In the genomic region with DNA sequence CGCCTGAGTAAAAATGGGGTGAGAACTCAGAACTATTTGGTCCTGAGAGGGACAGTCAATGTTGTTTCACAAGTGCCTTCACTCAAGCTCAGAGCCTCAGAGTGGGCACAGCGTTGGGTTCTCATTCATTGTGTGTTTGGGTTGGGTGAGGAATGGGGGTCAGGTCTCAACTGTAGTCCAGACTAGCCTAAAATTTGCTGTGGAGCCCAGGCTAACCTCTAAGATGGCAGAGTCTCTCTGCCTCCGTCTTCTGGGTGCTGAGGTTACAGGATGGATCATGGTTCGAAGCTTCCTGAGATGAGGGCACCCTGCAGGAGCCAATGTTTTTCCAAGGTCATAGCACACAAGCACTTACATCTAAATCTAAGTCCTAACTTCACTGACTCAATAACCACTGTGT, we compare ENCODE assay signal across 27 mouse cellular contexts. TPM values are rescaled to one million over a fixed set of nuclear protein-coding genes. Genes with fewer than 3 reads are reported as not detected.
DNase-seq lines count a peak whose midpoint lies in the region; ATAC-seq and TF ChIP-seq lines count a peak whose summit lies in the region.
"Had no signal": no experiment of that assay in that cellular context is flagged by ENCODE, and none has a peak within 500 bp of the region (broad histone marks: within the 10 kb centered on the region; RNA-seq: fewer than 3 reads in every experiment).

No protein-coding gene starts in this region.

- intact Hi-C loops in heart, postnatal 10 days (cut with DNase I), result no loop called here
- intact Hi-C loops in heart, adult 2 months (cut with DNase I), result no loop called here

- no peak overlapping the region for H3K4me2 ChIP-seq in forebrain, embryonic 11.5 days (ENCODE audit: low read depth, low read length, severe bottlenecking)
- no peak overlapping the region for H3K4me2 ChIP-seq in forebrain, postnatal 0 days (ENCODE audit: low read depth)

- TF ChIP-seq CTCF in forebrain, postnatal 0 days (IDR thresholded peaks at IDR 0.05; ENCODE audit: low read depth), result no peak
- no peak for TF ChIP-seq CTCF in heart, adult 2 months (IDR thresholded peaks at IDR 0.05)

- H3K4me3 ChIP-seq in forebrain, embryonic 11.5 days (ENCODE audit: low read depth, low read length), result no peak overlapping the region
- no peak overlapping the region for H3K4me3 ChIP-seq in forebrain, postnatal 0 days (ENCODE audit: low read depth, low read length)
- H3K4me3 ChIP-seq in heart, embryonic 10.5 days, result no peak overlapping the region
- no peak overlapping the region for H3K4me3 ChIP-seq in heart, adult 2 months

- no peak for TF ChIP-seq EP300 in heart, adult 2 months (IDR thresholded peaks at IDR 0.05; ENCODE audit: insufficient read depth, low read depth, low read length)

- H3K79me2 ChIP-seq in heart, adult 2 months (replicated peaks; ENCODE audit: control insufficient read depth, insufficient read depth, low read length), result no peaks in the 10 kb centered on the region

- H3K9ac ChIP-seq in forebrain, embryonic 11.5 days (ENCODE audit: low read length), result no peak overlapping the region
- no peak overlapping the region for H3K9ac ChIP-seq in forebrain, postnatal 0 days
- no peak overlapping the region for H3K9ac ChIP-seq in heart, adult 2 months (ENCODE audit: low read depth, low read length)

- ATAC-seq in forebrain, embryonic 11.5 days (replicated peaks; ENCODE audit: low FRiP score), result no peak
- ATAC-seq in forebrain, postnatal 0 days, result no peak
- ATAC-seq: activated CD4-positive, CD25-positive, alpha-beta regulatory T cell, adult 4 months; CD4-positive, CD25-positive, alpha-beta regulatory T cell, adult 4 months; Patski had no signal

- WGBS in forebrain, embryonic 11.5 days, result 96% methylated on average over 4 of the region's 4 CpGs
- WGBS in forebrain, postnatal 0 days, result 94% methylated on average over 4 of the region's 4 CpGs
- 86% methylated on average over 4 of the region's 4 CpGs for WGBS in heart, embryonic 10.5 days
- WGBS in heart, adult 2 months, result 92% methylated on average over 4 of the region's 4 CpGs

- no peaks in the 10 kb centered on the region for H3K36me3 ChIP-seq in forebrain, embryonic 11.5 days (ENCODE audit: control insufficient read depth, insufficient read depth, low read length)
- no peaks in the 10 kb centered on the region for H3K36me3 ChIP-seq in forebrain, postnatal 0 days (ENCODE audit: insufficient read depth)
- no peaks in the 10 kb centered on the region for H3K36me3 ChIP-seq in heart, embryonic 10.5 days
- no peaks in the 10 kb centered on the region for H3K36me3 ChIP-seq in heart, adult 2 months (ENCODE audit: control insufficient read depth, insufficient read depth, low read length)
- H3K36me3 ChIP-seq: G1E had no signal

- peaks cover 7% of the 10 kb centered on the region; the same call in 1 of the 2 replicates for H3K4me1 ChIP-seq in forebrain, embryonic 11.5 days (replicated peaks; ENCODE audit: control insufficient read depth, insufficient read depth, low read length)
- no peaks in the 10 kb centered on the region for H3K4me1 ChIP-seq in forebrain, postnatal 0 days (ENCODE audit: insufficient read depth)
- H3K4me1 ChIP-seq in heart, embryonic 10.5 days, result peaks cover 25% of the 10 kb centered on the region
- H3K4me1 ChIP-seq in heart, adult 2 months (ENCODE audit: control insufficient read depth, insufficient read depth, low read length), result peaks cover 6% of the 10 kb centered on the region; the same call in 1 of the 2 replicates

- DNase-seq in forebrain, embryonic 11.5 days (ENCODE audit: low spot score), result peak; percentile 22
- DNase-seq in forebrain, postnatal 0 days, result no peak
- peak; percentile 63 for DNase-seq in heart, adult 11 months
- DNase-seq in heart, postnatal 10 days, result no peak
- DNase-seq in heart, embryonic 10.5 days (ENCODE audit: low spot score), result peak; percentile 56
- DNase-seq in heart, adult 2 months, result no peak
- DNase-seq: adrenal gland, adult 2 months; adrenal gland, adult 8-10 months; adrenal gland, postnatal 10 days; adrenal gland, postnatal 14 days; adrenal gland, postnatal 25 days; adrenal gland, postnatal 36 days; B cell, adult 2 months; cerebellum, adult 11 months; cerebellum, adult 11-12 months; cerebellum, adult 18-20 months had no signal

- H3K27ac ChIP-seq in forebrain, embryonic 11.5 days (ENCODE audit: low read depth, low read length), result no peak overlapping the region
- no peak overlapping the region for H3K27ac ChIP-seq in forebrain, postnatal 0 days (ENCODE audit: low read depth, low read length)
- H3K27ac ChIP-seq in heart, embryonic 10.5 days, result no peak overlapping the region
- no peak overlapping the region for H3K27ac ChIP-seq in heart, adult 2 months

- H3K27me3 ChIP-seq in forebrain, embryonic 11.5 days (ENCODE audit: control insufficient read depth, insufficient read depth, low read length), result no peaks in the 10 kb centered on the region
- H3K27me3 ChIP-seq in forebrain, postnatal 0 days (ENCODE audit: insufficient read depth, low read length), result no peaks in the 10 kb centered on the region
- H3K27me3 ChIP-seq in heart, embryonic 10.5 days (ENCODE audit: insufficient read depth, poor library complexity, severe bottlenecking), result no peaks in the 10 kb centered on the region
- H3K27me3 ChIP-seq in heart, adult 2 months (ENCODE audit: control insufficient read depth, insufficient read depth, low read length), result no peaks in the 10 kb centered on the region
- H3K27me3 ChIP-seq: CH12.LX had no signal

- no peak for TF ChIP-seq POLR2A in heart, adult 2 months (IDR thresholded peaks at IDR 0.05; ENCODE audit: insufficient read depth, low read depth, low read length)

- no peaks in the 10 kb centered on the region for H3K9me3 ChIP-seq in forebrain, embryonic 11.5 days (ENCODE audit: control insufficient read depth, low read length)
- H3K9me3 ChIP-seq in forebrain, postnatal 0 days (ENCODE audit: low read length), result no peaks in the 10 kb centered on the region
- H3K9me3 ChIP-seq in heart, embryonic 10.5 days, result no peaks in the 10 kb centered on the region

RNA-seq across cellular contexts. Expression of a gene that starts 37.4 kb away (rescaled TPM):
- polyA plus RNA-seq in forebrain, embryonic 11.5 days (2014; fragmentation: Nextera tagmentation; extraction: Ambion mirVana), result 0.31 and 0.33 TPM in 2 replicates
- total RNA-seq in forebrain, postnatal 0 days (2014; rRNA removed), result 1.4 and 2.1 TPM in 2 replicates
- polyA plus RNA-seq in forebrain, postnatal 0 days (2015; fragmentation: Nextera tagmentation; extraction: Ambion mirVana), result 1.1 and 1.3 TPM in 2 replicates
- total RNA-seq in heart, postnatal 10 days (2021), result 1 to 10 TPM; 1.5 TPM
- polyA plus RNA-seq in heart, embryonic 10.5 days (2016; fragmentation: Nextera tagmentation; extraction: Ambion mirVana), result 2.3 and 3.6 TPM in 2 replicates
- 1 to 10 TPM; 2.0 to 2.2 TPM for total RNA-seq in heart, adult 2 months (2021)
- polyA plus RNA-seq in heart, adult 2 months (2012; rRNA removed), result 6.7 and 11.4 TPM in 2 replicates
- total RNA-seq: ES-E14, MEL had no signal
- polyA plus RNA-seq: C2C12; CD4-positive, CD25-positive, alpha-beta regulatory T cell, adult 4 months; G1E; Patski had no signal

RNA-seq across cellular contexts. Expression of a gene that starts 38.8 kb away (rescaled TPM):
- not detected in 2 replicates for polyA plus RNA-seq in forebrain, embryonic 11.5 days (2014; fragmentation: Nextera tagmentation; extraction: Ambion mirVana)
- total RNA-seq in forebrain, postnatal 0 days (2014; rRNA removed), result not detected in 2 replicates
- polyA plus RNA-seq in forebrain, postnatal 0 days (2015; fragmentation: Nextera tagmentation; extraction: Ambion mirVana), result not detected in 2 replicates
- total RNA-seq in heart, postnatal 10 days (2021), result under 1 TPM; 0.27 to 0.38 TPM
- polyA plus RNA-seq in heart, embryonic 10.5 days (2016; fragmentation: Nextera tagmentation; extraction: Ambion mirVana), result 0.08 TPM in 1 of 2 replicates, not detected in the other
- total RNA-seq in heart, adult 2 months (2021), result under 1 TPM; 0.20 to 0.31 TPM
- polyA plus RNA-seq in heart, adult 2 months (2012; rRNA removed), result 0.67 and 0.68 TPM in 2 replicates
- total RNA-seq: adrenal gland, adult 18-20 months; adrenal gland, adult 2 months; adrenal gland, postnatal 10 days; adrenal gland, postnatal 14 days; adrenal gland, postnatal 25 days; adrenal gland, postnatal 36 days; adrenal gland, postnatal 4 days; CH12.LX; G1E had no signal
- polyA plus RNA-seq: activated CD4-positive, CD25-positive, alpha-beta regulatory T cell, adult 4 months; adrenal gland, adult 2 months; brain, embryonic 14.5 days; CD4-positive, CD25-positive, alpha-beta regulatory T cell, adult 4 months; G1E; Patski had no signal

Comparison
In these comparisons a context has a peak if more than half of its experiments do, and no peak if none do; other contexts are left out.
1. DNase-seq: peak in forebrain, embryonic 11.5 days (single experiment), heart, adult 11 months (single experiment) and heart, embryonic 10.5 days (single experiment); none in forebrain, postnatal 0 days (single experiment), heart, postnatal 10 days (0 of 2) and heart, adult 2 months (0 of 2).